Mouse (Mus musculus): ENCODE results near the gene Lrp10.
A peak's percentile ranks its signal among the peaks of the same experiment; 100 is the strongest.

GRCm38 (mm10) chr14:54482498-54482897 lies 18.6 kb downstream of the Lrp10 start:
- TF ChIP-seq CTCF (IDR thresholded peaks at IDR 0.05; ENCODE audit: borderline replicate concordance, insufficient read depth, low read depth, low read length), result peak; percentile 50; the same call in 1 of the 2 replicates
- no peak for TF ChIP-seq POLR2A (IDR thresholded peaks at IDR 0.05; ENCODE audit: borderline replicate concordance, insufficient read depth, low read length)
